Mouse (Mus musculus): ENCODE measurements around the gene Rpgrip1l.

The Rpgrip1l gene

GRCm38 (mm10) chr8:91207676-91208075, 105.4 kb downstream of the Rpgrip1l start:
- DNase-seq (ENCODE audit: low read depth, low spot score): no peak

GRCm38 (mm10) chr8:91205897-91206296, 107.2 kb downstream of the Rpgrip1l start:
- no peak for DNase-seq (ENCODE audit: low read depth, low spot score)

DNA sequence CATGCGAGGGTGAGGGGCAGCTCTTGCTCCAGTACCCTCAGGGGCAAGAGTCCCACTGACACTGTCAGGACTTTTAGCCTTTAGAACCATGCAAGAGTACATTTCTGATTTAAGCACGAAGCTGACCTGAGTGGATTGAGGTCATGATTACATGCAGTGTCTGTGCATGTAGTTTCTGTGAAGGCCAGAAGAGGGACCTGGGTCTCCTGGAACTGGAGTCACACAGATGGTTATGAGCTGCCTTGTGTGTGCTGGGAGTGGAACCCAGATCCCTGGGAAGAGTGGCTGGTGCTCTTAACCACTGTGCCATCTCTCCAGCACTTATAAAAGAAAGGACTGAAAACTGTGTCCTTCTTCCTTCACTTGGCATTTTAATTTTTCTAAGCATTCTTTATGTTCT, 111.9 kb downstream of the Rpgrip1l start:
- peak; percentile 27 for DNase-seq (ENCODE audit: low read depth, low spot score)

DNA sequence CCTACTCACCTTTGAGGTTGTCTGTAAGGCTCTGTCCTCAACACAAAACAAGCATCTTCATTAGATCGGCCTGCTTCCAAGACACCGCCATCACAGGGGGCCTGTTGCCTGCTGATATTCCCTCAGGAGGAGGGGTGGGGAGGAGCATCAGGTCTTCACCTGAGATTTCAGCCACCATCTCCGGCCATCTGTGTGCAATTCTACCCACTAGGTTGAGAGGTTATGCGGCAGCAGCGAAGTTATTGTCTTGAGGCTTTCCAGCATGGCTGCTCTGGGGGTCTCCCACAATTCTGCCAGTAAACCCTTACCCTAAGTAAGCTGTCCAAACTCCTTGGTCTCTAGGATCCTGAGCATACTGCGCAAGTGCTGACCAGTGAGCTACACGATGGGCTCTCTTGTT, 113.2 kb downstream of the Rpgrip1l start, which contains the start of gene Aktip:
Aktip (minus strand) TSS at position 101 of the 400 bp plus-strand sequence.
- DNase-seq (ENCODE audit: low read depth, low spot score): no peak

DNA sequence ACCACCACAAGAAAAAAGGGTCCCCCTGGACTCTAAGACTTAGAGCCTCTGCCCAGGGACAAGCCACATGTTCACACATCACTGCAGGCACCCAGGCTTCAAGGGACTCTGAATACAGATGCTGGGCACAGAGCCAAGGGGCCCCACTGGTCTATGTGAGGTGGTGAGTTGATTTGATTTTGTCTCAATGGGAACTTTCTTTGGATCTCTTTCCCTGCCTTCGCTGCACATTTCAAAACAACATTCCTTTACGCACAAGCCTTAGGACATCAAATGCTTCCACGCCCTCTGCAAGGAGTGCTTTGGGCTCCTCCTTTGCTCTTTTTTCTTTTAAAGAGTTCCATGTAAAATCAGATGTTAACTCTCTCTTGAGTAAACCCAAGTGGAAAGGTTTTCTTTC, 115.0 kb downstream of the Rpgrip1l start:
- peak; percentile 20 for DNase-seq (ENCODE audit: low read depth, low spot score)

GRCm38 (mm10) chr8:91197233-91197632, 115.8 kb downstream of the Rpgrip1l start:
- DNase-seq (ENCODE audit: low read depth, low spot score): no peak

DNA sequence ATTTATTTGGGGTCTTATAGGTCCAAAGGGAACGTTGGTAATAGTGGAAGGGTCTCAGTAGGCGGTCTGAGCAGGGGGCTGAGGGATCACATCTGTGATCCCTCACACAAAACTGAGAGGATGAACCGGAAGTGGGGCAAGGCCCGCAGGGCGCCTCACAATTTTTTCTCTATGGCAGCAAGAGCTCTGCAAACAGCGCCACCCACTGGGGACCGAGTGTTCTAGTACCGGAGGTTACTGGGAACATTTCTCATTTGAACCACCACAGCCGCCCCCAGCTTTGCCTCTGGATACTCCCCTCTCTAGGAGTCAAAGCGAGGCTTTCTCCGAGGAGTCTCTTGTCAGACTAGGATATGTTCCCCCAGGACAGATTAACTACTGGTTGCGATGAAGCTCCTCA, 116.4 kb downstream of the Rpgrip1l start:
- DNase-seq (ENCODE audit: low read depth, low spot score): peak; percentile 53

DNA sequence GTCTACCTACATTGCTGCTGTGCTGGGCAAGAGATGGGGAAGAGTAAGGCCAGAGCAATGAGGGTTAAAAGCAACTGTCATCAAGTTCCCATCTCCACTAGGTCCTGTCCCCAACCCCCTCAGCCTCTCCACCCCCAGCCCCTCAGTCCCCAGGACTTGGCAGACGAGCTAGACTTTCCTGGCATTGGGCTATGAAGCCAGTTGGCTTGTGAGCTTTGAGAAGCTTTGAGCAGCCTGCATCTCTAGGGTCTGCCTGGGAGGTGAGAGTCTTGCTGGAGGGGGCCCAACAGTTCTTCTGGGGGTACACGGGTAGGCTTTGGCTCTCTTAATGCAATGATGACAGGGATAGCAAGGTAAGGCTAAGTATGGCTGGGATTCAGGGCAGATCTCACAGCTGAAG, 119.0 kb downstream of the Rpgrip1l start:
- DNase-seq (ENCODE audit: low read depth, low spot score): no peak

GRCm38 (mm10) chr8:91192941-91193340, 120.1 kb downstream of the Rpgrip1l start:
- no peak for DNase-seq (ENCODE audit: low read depth, low spot score)

DNA sequence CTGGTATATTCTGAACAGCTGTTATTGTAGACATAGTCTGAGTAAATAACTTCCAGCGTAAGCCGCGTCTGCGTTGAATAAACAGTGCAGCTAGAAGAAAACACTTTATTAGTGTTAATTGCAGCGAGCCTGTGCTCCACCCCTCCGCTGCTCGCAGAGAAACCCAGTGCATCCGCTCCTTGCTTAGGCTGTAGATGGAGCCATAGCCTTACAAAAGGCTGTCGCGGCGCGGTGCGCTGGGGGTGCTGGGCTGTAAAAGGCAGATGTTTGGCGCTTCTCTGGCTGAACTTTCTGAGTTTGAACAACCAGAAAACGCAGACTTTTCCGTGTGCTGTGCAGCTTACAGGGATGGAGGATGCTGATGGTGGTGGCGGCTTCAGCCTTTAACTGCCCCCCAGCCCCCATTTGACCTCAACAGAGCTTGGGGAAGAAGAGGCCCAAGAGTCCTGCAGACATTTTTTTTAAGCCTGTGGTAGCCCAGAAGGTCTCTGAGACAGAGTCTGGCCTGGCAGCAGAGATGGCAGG, 122.2 kb downstream of the Rpgrip1l start:
- peak; percentile 56 for DNase-seq (ENCODE audit: low read depth, low spot score)

DNA sequence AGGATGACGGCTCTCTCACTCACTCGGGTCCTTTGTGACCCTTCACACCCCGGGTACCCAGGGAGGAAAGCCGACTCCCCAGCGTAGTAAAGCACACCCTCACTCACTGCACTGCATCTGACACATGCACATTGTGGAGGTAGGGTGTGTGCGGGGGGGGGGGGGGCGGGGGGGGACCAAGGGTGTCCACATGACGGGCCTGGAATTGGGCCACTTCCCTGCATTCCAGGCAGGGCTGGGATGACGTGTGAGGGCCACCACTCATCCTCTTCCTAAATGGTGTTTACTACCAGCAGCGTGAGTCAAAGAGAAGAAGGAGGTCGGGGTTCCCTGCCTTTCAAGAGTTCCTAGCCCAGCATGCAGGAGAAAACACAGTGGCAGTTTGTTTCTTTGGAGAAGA, 124.9 kb downstream of the Rpgrip1l start:
- DNase-seq (ENCODE audit: low read depth, low spot score): no peak

DNA sequence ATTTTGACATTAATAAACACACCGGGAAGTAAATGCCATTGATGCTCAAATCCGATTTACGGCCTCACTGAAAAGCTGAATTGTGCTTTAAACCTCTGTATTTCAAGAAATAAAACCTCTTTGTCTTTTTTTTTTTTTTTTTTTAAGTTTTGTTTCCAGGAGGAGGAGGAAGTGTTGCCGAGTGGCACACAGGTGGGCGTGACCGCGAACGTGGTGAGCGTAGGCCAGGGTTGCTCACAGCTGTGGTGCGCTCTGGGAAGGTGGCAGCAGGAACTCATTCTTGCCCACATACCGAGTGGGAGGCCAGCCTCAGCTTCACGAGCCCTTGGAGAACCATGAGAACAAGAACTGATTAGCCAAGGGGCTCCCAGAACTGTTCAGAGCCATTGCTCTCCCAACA, 126.7 kb downstream of the Rpgrip1l start:
- DNase-seq (ENCODE audit: low read depth, low spot score): no peak

DNA sequence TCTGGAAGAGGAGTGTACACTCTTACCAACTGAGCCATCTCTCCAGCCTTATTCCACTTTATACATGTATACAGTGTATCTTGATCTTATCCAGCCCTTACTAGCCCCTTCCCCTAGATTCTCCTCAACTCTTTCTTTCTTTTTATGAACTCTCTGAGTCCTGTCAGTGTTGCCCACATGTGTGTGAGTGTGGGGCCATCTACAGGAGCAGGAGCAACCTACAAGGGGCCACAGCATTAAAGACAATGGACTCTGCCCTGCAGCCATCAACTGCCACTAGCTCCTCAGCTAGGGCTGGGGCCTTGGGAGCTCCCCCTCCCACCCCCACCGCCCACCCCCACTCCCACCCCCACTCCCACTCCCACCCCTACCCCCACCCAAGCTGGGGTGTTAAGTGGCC, 135.4 kb downstream of the Rpgrip1l start:
- no peak for DNase-seq (ENCODE audit: low read depth, low spot score)

GRCm38 (mm10) chr8:91176176-91176575, 136.9 kb downstream of the Rpgrip1l start:
- DNase-seq (ENCODE audit: low read depth, low spot score): no peak

DNA sequence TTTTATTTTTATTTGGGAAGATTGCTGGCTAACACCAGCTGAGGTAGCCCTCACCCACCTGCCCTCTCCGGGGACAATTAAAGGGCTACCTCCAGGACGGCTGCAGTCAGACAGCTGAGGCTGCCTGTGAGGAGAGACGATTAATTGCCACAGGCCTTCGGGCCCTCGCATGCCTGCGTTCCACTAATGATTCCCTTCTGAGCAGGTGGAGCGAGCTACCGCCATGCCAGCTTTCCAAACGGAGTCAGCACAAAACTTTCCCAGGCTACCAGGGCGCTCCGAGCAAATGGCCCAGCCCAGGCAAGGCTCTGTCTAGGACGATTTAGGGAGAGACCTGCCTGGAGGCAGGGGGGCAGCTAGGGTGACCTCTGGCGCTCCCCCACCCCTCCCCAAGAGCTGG, 141.5 kb downstream of the Rpgrip1l start:
- no peak for DNase-seq (ENCODE audit: low read depth, low spot score)

GRCm38 (mm10) chr8:91170914-91171313, 142.1 kb downstream of the Rpgrip1l start:
- no peak for DNase-seq (ENCODE audit: low read depth, low spot score)

DNA sequence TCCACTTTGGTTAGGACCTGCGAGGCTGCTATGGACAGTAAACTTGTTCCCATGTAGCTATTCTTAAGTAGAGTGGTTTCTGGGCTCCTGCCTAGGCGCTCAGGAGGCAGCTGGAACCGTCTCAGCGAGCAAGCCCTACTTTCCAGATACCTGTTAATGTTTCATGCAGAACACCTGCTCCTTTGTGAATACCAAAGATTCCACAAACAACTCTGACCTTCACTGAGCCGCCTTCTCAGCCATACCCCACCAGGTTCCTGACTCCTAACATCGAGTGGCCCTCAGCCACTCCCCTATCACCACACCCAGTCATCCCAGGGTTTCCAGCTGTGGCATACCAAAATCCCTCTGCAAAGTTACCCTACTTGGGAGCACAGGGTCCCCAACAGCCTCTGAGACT, 142.9 kb downstream of the Rpgrip1l start:
- peak; percentile 60 for DNase-seq (ENCODE audit: low read depth, low spot score)

Data from ZHBTc4 (cell line).